Mouse (Mus musculus) brown adipose tissue, adult 24 weeks (tissue): ENCODE measurements at regions not wholly inside any gene's neighbourhood (a gene's known extent, or its start where the extent isn't known, plus 50 kb on each side); places are given as distances from the start of the nearest gene placed in this dataset.

Source experiments
- H3K27ac ChIP-seq: fragments of 200-500 bp; replicated peaks from 2 replicates; pipeline ENCODE4 v1.5.1; 2012; ENCODE audit warnings: low read depth, mild to moderate bottlenecking, low read length
- H3K4me1 ChIP-seq: fragments of 200-500 bp; 2 replicates; pipeline ENCODE4 v1.6.1; 2012; ENCODE audit warnings: low read length, mixed read lengths; ENCODE audit not compliant: control insufficient read depth, insufficient read depth, insufficient read length
- H3K4me3 ChIP-seq: fragments of 200-500 bp; 2 replicates; pipeline ENCODE4 v1.5.1; 2012; ENCODE audit warnings: low read depth, mild to moderate bottlenecking, low read length, moderate library complexity; ENCODE audit not compliant: insufficient read depth

DNA sequence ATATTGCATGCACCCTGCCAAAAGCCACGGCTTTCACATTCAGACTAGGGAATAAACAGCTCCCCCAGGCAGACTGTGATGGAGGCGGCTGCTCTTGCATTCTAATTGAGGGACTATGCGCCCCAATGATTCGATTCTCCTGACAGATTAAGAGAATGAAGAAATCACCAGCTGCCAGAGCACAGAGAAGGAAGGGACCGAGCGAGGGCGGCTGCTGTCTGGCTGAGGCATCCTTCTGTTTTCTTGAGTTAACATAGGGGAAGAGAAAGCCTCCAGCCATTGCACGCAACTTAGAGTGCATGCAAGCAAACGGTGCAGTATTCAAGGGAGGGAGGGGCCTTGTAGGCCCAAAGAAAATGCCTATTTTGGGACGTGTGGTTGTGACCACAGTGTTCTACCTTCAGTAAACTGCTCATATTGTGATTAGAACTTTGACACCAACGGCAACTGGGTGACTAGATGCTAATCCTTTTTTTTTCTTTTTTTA, 103.1 kb downstream of the Tmsb4x start:
- Histone ChIP-seq H3K27ac (peak overlapping the region; percentile 18; the same call in 1 of the 2 replicates), H3K4me1 (peaks cover 9% of the 10 kb centered on the region; the same call in 1 of the 2 replicates), H3K4me3 (no peak overlapping the region)

- no peak overlapping the region for H3K4me3 ChIP-seq
- H3K4me1 ChIP-seq = peaks cover 9% of the 10 kb centered on the region; the same call in 1 of the 2 replicates
- no peak overlapping the region for H3K27ac ChIP-seq
Measured at GRCm38 (mm10) chrX:167105354-167105753, 103.8 kb downstream of the Tmsb4x start.

DNA sequence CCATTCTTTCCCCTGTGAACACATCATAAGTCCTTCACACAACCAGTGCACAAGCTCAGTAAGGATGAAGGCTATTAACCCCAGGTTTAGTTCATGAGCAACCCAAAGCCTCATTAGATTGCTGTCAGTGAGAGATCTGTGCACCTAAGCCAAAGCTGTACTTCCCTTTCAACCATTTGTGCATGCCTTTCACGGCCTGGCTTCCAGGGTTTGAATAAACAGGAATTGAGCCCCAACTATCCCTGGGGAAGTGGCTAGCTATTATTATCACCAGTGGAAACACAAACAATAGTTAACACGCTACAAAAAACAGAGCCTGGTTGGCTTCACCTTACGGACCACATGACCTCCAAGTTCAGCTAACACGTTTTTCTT, 104.9 kb downstream of the Tmsb4x start:
- H3K4me1 ChIP-seq = peaks cover 9% of the 10 kb centered on the region; the same call in 1 of the 2 replicates
- H3K27ac ChIP-seq = peak overlapping the region; percentile 88

GRCm38 (mm10) chrX:167103501-167104246, 105.4 kb downstream of the Tmsb4x start:
- H3K4me1 ChIP-seq = peaks cover 9% of the 10 kb centered on the region; the same call in 1 of the 2 replicates
- no peak overlapping the region for H3K4me3 ChIP-seq
- H3K27ac ChIP-seq = peak overlapping the region; percentile 88

More for the DNA sequence above, 104.9 kb downstream of the Tmsb4x start:
- H3K4me3 ChIP-seq = no peak overlapping the region

- H3K4me3 ChIP-seq = no peak overlapping the region
- H3K4me1 ChIP-seq = peaks cover 9% of the 10 kb centered on the region; the same call in 1 of the 2 replicates
- peak overlapping the region; percentile 48 for H3K27ac ChIP-seq
Measured at GRCm38 (mm10) chrX:167101929-167102328, 107.2 kb downstream of the Tmsb4x start.

- 0 out of 2 replicates have a peak overlapping the region, but pooled peaks have one; percentile 17 for H3K27ac ChIP-seq
- no peak overlapping the region for H3K4me3 ChIP-seq
- peaks cover 9% of the 10 kb centered on the region; the same call in 1 of the 2 replicates for H3K4me1 ChIP-seq
Measured at GRCm38 (mm10) chrX:167099411-167099810, 109.7 kb downstream of the Tmsb4x start.

DNA sequence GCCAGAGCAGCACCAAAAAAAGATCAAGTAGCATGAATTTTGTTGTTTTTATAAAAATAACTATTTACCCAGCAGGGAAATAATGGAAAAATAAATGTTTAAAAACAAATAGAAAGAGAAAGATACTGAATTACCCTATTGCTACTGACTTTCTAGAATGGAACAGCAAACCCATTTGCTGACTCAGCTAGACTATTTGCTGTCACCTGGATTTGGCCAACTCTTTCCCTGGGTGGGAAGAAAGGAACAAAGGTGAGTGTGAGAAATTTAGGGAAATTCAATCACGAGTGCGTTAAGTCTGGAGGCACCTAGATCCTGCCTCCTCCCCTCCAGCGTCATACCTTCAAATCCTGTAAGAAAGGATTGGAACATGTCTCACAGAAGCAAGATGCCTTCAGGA, 110.2 kb downstream of the Tmsb4x start:
- no peak overlapping the region for H3K4me3 ChIP-seq
- H3K27ac ChIP-seq = 0 out of 2 replicates have a peak overlapping the region, but pooled peaks have one; percentile 17
- H3K4me1 ChIP-seq = peaks cover 5% of the 10 kb centered on the region; the same call in 1 of the 2 replicates

- Histone ChIP-seq H3K4me3 (no peak overlapping the region), H3K4me1 (peaks cover 2% of the 10 kb centered on the region; the same call in 1 of the 2 replicates), H3K27ac (peak overlapping the region; percentile 62)
Measured at GRCm38 (mm10) chrX:167091841-167092240, 117.3 kb downstream of the Tmsb4x start.

DNA sequence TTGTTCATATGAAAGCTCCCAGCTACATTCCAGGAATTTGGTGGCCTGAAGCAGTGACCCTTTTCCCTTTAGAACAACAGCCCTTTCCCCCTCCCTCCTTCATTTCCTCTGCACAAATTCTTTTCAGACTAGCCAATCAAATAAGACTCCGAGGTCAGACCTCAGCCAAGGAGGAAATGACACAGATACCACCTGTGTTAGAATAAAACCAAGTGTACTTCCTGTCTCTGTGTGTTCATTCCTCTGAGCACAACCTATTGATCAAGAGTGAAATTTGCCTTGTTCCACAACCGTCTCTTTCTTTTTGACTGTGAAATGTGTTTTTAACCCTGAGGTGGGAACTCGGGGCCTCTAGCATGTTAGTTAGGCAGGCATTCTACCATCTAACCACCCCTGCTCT, 120.2 kb downstream of the Tmsb4x start:
- peaks cover 2% of the 10 kb centered on the region; the same call in 1 of the 2 replicates for H3K4me1 ChIP-seq
- peak overlapping the region; percentile 85 for H3K27ac ChIP-seq
- no peak overlapping the region for H3K4me3 ChIP-seq

DNA sequence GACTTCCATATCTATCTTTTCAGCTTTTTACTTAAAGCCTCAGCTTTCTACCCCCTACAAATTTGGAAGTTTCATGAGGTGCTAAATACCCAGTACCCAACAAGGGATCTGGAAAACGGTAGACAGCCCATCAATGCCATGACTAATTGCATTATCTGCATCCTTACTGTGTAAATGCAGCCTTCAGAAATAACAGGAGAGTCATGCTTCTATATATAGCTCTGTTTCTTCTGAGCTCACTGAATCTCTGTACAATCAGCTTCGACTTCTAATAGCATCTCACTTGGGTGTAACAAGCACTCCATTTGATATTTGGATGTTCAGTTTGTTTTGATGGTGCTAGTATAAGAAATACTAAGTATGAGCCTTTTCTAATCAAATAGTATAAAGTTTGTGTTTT, 120.7 kb downstream of the Tmsb4x start:
- Histone ChIP-seq H3K4me1 (peaks cover 2% of the 10 kb centered on the region; the same call in 1 of the 2 replicates), H3K4me3 (no peak overlapping the region), H3K27ac (peak overlapping the region; percentile 86)

- Histone ChIP-seq H3K4me3 (no peak overlapping the region), H3K27ac (peak overlapping the region; percentile 53; the same call in 1 of the 2 replicates), H3K4me1 (no peaks in the 10 kb centered on the region)
Measured at GRCm38 (mm10) chrX:167080821-167081220, 128.3 kb downstream of the Tmsb4x start.

DNA sequence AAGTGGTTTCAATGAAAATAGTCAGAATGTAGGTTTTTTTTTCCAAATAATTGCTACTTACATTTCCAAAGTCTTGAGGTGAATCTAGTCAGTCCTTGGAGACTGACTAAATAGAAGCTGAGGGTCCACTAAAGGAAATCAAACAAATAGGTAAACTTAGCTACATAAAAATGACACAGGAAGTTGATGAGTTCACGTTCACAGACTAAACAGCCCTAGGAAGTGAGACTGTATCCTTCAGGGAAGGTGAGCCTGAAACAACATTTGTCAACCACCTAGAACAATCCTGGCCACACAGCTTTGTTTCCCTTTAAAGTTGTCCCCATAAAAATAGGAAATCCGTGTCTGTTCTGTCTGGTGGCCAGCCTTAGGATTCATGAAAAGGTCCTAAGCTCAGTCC, 140.0 kb downstream of the Tmsb4x start:
- no peak overlapping the region for H3K4me3 ChIP-seq
- no peak overlapping the region for H3K27ac ChIP-seq
- peaks cover 5% of the 10 kb centered on the region; the same call in 1 of the 2 replicates for H3K4me1 ChIP-seq

DNA sequence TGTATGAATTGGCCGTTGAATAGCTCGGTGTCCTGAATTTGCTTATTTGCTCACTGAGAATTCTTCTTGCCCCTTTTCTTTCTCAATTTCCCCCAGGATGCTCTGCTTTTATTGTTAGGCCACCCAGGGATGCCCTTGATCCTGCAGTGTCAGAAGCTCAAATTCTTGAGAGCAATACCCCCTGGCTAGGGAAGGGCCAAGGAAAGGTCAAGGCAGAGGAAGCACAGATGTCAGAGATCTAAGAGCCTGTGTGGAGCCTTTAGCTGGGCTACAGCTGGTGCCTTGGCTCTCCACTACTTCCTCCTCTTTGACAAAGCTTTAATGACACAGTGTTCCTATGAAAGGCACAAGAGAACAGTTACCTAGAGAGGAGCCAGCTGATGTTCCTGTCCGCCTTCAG, 141.2 kb downstream of the Tmsb4x start:
- Histone ChIP-seq H3K4me3 (no peak overlapping the region), H3K4me1 (peaks cover 5% of the 10 kb centered on the region), H3K27ac (0 out of 2 replicates have a peak overlapping the region, but pooled peaks have one; percentile 31)

- H3K4me1 ChIP-seq = peaks cover 3% of the 10 kb centered on the region
- no peak overlapping the region for H3K27ac ChIP-seq
- H3K4me3 ChIP-seq = no peak overlapping the region
Measured at GRCm38 (mm10) chrX:167063881-167064280, 145.2 kb downstream of the Tmsb4x start.

GRCm38 (mm10) chrX:167052456-167052855, 156.7 kb downstream of the Tmsb4x start:
- Histone ChIP-seq H3K4me3 (no peak overlapping the region), H3K27ac (peak overlapping the region; percentile 76), H3K4me1 (peaks cover 8% of the 10 kb centered on the region; the same call in 1 of the 2 replicates)
